Mouse (Mus musculus): ENCODE results near the gene Nphp3.

The Nphp3 gene

GRCm38 (mm10) chr9:104064571-104064970, 62.2 kb downstream of the Nphp3 start:
- no peak for DNase-seq (ENCODE audit: low spot score)

DNA sequence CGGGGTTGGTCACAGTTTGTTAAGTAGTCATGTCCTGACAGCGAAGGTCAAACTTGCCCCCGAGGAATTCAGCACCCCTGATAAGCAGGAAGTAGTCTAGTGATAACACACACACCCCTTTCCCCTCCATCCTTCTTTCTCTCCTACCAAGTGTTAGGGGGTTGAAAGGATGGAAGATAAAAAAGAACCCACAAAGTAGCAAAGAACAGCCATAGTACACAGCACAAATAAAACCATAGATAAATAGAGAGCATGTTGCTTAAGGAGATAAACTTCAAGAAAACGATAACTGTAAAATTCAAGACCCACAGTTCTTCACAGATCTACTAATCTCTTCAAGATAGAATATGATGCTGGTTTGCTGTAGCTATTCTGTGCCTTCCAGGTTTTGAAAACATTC, 67.9 kb downstream of the Nphp3 start:
- DNase-seq (ENCODE audit: low spot score), result no peak

DNA sequence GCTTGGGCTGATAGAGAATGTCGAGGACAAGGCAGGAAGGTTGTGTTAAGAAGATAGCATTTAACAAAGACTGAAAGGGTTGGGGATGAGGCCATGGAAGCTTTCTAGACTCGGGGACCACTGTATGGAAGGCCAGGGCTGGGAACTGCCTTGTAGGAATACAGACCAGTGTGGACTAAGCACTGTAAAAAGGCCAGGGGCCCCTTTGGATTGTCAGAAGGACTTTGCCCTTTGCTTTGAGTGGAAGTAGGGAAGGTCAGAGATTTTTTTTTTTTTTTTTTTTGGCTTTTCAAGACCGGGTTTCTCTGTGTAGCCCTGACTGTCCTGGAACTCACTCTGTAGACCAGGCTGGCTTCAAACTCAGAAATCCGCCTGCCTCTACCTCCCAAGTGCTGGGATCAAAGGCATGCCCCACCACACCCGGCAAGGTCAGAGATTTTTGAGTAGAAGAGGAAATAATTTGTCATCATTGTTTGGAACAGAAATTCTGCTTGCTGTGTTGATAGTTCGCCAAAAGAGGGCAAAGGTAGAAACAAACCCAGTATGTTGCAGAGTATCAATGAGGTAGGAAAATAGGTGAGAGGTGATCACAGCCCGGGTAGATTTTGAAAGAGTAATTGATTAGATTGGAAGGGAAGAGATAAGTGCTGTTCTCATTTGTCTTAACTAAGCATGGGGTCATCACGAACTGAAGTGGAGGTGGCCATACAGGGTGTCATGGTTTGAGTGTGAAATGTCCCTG, 68.7 kb downstream of the Nphp3 start:
- DNase-seq (ENCODE audit: low spot score), result no peak

DNA sequence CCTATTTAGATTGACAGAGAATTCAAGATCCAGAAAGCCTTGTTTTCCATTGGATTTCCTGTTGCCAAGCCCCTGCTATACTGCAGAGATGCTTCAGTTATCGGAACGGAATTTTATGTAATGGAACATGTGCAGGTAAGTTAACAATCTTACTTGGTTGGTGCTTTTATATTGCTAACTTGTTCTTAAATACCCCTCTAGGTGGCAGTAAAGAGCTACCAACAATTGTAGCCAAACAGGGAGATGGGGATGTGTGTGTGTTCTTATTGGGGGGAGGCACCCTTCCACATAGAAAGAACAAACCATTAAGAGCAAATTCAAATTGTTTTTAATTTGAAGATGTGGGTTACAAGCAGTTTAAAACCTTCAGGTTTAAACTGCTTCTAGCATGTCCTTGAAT, 73.5 kb downstream of the Nphp3 start:
- DNase-seq (ENCODE audit: low spot score), result peak; percentile 40

- DNase-seq (ENCODE audit: low spot score), result no peak
Observed at GRCm38 (mm10) chr9:104078780-104079179, 76.4 kb downstream of the Nphp3 start.

- peak; percentile 70 for DNase-seq (ENCODE audit: low spot score)
Observed at GRCm38 (mm10) chr9:104079379-104079778, 77.0 kb downstream of the Nphp3 start.

DNA sequence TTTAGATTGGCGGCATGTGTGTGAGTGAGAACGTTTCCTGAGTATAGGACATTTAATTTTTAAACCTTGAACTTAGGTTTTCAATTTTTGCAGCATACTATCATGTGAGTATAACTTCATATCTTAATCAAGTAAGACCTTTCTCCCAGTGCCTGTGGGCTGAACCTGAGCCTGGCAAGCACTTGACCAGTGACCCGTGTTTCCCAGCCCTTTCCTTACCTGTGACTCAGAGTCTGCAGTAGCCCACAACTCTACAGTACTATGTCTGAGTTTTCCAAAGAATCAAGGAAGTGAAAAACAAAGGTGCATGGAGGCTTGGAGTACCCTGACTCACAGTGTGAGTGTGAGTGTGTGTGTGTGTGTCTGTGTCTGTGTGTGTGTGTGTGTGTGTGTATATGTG, 77.7 kb downstream of the Nphp3 start:
- DNase-seq (ENCODE audit: low spot score), result no peak

DNA sequence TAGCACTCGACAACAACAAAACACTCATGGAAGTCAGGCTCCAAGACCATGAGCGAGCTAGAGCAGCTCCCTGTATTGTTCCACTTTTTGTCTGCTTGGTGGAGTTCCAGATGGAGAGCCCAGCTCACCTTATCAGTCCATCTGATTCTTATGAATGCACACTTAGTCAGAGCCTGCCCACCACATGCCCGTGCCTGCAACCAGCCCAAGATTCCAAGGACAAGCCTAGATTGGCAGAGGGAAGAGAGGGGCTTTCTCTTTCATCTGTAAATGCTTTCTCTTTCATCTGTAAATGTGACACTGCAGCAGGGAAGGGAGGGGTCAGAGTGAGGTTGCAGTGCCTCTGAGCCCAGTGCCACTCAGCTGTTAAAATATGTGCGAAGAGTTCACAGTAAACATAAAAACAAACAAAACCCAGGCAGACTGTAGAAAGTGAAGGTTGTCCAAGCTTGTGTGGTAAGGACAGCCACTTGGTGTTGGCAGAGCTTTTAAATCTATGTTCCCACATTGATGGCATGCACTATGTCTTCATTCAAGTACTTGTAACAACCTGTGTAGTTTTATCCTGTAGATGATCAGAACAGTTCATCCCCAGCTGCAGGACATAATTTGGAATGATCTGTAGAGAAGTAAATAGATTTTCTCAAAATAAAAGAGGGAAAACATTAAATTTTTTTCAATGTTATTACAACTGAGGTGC, 83.5 kb downstream of the Nphp3 start:
- DNase-seq (ENCODE audit: low spot score), result no peak

DNA sequence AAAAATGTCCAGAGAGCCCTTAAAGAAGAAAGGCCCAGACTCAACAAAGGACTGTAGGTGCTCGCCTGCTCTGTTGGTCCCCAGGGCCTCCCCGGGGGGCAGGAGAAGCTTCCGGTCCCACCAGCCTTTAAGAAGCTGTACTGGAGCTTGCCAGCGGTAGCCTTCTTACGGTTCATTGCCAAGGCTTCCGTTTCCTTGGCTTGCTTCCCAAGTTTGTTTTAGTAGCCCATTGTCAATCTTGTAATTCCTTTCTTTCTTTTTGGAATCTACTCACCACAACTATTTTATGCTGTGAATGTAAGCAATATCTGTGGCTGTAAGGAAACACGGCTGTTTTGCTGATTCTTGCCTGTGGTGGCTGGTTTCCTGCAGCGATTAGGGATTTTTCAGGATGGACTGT, 86.2 kb downstream of the Nphp3 start:
- no peak for DNase-seq (ENCODE audit: low spot score)

GRCm38 (mm10) chr9:104092945-104093344, 90.6 kb downstream of the Nphp3 start:
- DNase-seq (ENCODE audit: low spot score), result no peak
